Mouse (Mus musculus) adrenal gland (tissue): ENCODE measurements around the gene Uts2r.

Experiments used
- intact Hi-C: fragments of 180-260 bp; cut with DNase I; formaldehyde crosslinking; loops from one replicate; pipeline ENCODE4 v1.15.1; 2025
- long read RNA-seq, 2 experiments: library from polyadenylated mRNA; unstranded; transcript quantifications; one replicate each; pipeline ENCODE4 v2.0.0; 2020; ENCODE audit warnings: borderline replicate concordance in 1 of 2; ENCODE audit not compliant: insufficient replicate concordance in 1 of 2

The Uts2r gene
- long read RNA-seq, experiment 1 = 0 reads
- long read RNA-seq, experiment 2 = 0 reads

GRCm38 (mm10) chr11:121159971-121160370, at the start of gene Uts2r:
Gene Uts2r, plus strand, starts transcription at chr11:121160271.
- intact Hi-C loops = no loop called here

GRCm38 (mm10) chr11:121111051-121111450, 49.0 kb upstream of the Uts2r start:
- intact Hi-C loops = no loop called here

- intact Hi-C loops = no loop called here
Measured at GRCm38 (mm10) chr11:121111601-121112000, 48.5 kb upstream of the Uts2r start.

- intact Hi-C loops = no loop called here
Measured at GRCm38 (mm10) chr11:121112091-121112775, 47.8 kb upstream of the Uts2r start.

- intact Hi-C loops = no loop called here
Measured at GRCm38 (mm10) chr11:121118106-121118505, 42.0 kb upstream of the Uts2r start.

DNA sequence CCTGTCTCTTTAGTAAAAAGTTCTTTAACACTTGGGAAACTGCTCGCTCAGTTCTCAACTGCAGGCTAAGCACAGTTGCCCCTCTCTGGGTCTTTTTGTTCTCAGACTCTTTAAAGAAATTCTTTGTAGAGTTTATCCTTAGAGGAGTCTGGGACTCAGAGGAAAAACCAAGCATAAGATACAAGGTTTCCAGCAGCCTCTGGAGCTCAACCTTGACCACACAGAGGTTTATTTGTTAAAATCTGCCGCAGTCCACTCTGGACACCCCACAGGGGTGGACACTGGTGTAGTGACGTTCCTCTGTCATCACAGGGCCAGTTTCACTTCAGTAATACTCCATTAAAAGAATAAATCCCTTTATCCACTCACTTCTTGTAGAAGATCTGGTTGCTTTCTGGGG, 41.5 kb upstream of the Uts2r start, which contains the start of gene Tex19.2:
Tex19.2 (minus strand) TSS at position 101 of the 400 bp plus-strand sequence.
- intact Hi-C loops = no loop called here

DNA sequence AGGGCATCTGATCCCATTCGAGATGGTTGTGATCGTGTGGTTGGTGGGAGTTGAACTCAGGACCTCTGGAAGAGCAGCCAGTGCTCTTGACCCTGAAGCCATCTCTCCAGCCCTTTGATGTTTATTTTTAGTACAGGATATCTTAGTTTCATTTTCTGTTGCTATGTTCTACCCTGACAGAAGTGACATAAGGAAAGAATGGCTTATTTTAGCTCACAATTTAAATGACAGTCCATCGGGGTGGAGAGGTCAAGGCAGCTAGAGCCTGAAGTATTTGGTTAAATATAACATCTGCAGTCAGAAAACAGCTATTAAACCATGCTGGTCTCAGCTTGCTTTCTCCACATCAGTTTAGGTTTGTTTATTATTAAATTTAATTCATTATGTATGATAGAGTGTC, 38.9 kb upstream of the Uts2r start:
- intact Hi-C loops = no loop called here

DNA sequence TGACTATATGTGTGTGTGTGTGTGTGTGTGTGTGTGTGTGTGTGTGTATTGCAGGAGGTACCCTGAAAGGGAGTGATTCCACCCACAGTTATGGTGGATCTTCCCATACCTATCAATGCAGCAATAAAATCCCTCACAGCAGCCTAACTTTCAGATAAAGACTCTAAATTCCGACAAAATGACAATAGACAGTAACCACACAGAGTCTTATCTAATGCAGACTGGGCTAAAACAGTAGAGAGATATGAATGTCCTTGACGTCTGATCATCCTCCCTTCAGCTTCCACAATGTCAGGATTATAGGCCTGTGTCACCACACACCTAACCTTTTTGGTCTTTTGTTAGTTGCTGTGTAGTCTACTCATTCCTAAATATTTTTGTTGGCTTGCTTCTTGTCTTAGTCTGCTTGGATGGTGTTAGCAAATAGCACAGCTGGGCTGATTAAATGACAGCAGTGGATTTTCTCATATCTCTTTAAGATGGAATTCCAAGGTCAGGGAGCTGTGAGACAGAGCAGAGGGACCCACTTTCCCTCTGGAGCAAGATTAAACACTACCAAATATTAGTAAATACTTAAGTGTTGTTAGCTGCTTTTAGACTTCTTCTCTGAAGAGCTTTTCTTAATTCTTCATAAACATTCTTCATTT, 37.9 kb upstream of the Uts2r start:
- intact Hi-C loops = no loop called here

- intact Hi-C loops = no loop called here
Measured at GRCm38 (mm10) chr11:121123438-121123837, 36.6 kb upstream of the Uts2r start.

GRCm38 (mm10) chr11:121125522-121126172, 34.4 kb upstream of the Uts2r start:
- intact Hi-C loops = loop anchor here (5.0 kb wide), 2 partner anchors 58 to 108 kb away; no protein-coding TSS in a partner anchor

DNA sequence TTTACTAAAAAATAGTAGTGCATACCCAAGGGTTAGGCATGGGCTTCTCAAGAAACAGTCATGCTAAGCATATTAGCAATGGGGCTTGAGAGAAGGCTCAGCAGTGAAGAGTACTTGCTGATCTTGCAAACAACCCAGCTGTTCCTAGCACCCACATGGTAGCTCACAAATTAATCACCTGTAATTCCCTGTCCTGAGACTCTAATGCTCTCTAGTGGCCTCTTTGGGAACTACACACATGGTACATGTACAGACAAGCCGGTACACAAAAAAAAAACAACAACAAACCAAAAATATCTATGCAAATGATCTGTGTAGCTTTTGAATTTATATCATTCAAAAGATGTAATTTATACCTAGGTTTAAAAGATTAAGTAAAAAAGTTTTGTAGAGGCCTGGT, 33.7 kb upstream of the Uts2r start:
- intact Hi-C loops = loop anchor here (5.0 kb wide), 2 partner anchors 59 to 109 kb away; no protein-coding TSS in a partner anchor

DNA sequence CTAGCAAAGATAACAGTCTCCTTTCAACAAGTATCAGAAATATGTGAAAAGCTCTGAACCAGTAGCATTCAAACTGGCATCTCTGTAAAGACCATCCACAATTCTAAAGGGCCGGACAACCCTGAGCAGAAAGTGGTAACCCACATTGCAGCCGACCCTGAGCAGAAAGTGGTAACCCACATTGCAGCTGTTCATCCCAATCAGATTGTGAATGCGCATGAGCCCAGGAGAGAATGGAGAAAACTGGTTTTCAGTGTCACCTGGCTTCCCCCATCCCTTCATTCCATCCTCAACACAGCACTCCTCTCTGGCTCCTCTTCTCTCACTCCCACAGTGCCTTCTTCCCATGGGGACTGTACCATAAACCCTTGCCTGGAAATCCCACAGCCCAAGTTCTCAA, 32.6 kb upstream of the Uts2r start:
- intact Hi-C loops = loop anchor here (5.0 kb wide), 2 partner anchors 60 to 110 kb away; no protein-coding TSS in a partner anchor

GRCm38 (mm10) chr11:121129616-121130015, 30.5 kb upstream of the Uts2r start:
- intact Hi-C loops = loop anchor here (5.0 kb wide), 2 partner anchors 62 to 112 kb away; no protein-coding TSS in a partner anchor

- intact Hi-C loops = no loop called here
Measured at GRCm38 (mm10) chr11:121134600-121134999, 25.5 kb upstream of the Uts2r start.

- intact Hi-C loops = no loop called here
Measured at GRCm38 (mm10) chr11:121137682-121138081, 22.4 kb upstream of the Uts2r start.

- intact Hi-C loops = no loop called here
Measured at GRCm38 (mm10) chr11:121138732-121139131, 21.3 kb upstream of the Uts2r start.

DNA sequence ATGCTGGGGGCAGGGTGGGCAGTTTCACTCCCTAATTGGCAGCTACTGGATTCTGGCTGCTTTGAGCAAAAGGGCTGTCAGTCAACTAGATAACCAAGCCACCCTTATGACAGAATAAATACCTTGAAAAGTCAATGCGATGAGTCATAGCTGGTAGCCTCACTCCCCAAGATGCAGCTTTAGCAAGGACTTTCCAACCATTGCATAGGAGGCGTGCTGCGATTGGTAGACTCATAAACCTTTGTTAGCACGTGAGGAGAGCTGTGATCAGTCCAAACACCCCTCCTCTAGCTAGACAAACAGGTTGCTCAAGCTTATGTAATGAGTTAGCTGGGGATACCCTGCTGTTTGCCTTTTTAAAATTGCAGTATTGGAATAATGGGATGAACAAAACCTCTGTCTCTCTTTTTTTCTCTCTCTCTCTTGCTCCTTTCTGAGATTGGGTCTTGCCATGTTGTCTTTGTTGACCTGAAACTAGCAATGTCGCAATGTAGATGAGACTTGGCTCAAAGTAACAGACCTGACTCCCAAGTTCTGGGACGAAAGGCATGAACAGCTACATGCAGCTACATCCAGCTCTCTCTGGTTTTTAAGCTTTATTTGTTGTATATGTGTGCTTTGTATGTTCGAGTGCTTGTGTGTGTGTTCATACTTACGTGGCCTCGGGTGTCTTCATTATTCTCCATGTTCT, 16.6 kb upstream of the Uts2r start:
- intact Hi-C loops = no loop called here

- intact Hi-C loops = no loop called here
Measured at GRCm38 (mm10) chr11:121145865-121146264, 14.2 kb upstream of the Uts2r start, which contains the start of gene Tex19.1. Gene Tex19.1, plus strand, starts transcription at chr11:121146143.

DNA sequence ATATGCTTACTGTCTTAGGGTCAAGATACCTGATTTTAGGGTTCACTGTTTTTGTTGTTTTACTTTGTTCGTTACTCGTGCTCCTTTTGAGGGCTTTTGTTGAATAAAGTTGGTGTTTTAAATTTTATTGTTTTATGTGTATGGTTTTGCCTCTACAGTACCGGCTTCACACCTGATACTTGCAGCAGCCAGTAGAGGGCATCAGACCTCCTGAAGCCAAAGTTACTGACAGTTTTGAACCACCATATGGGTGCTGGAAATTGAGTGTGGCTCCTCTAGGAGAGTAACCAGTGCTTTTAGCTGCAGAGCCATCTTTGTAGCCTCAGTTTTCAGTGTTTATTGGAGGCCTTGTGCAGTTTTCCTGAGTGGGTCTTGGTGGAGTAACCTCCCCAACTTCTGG, 11.9 kb upstream of the Uts2r start:
- intact Hi-C loops = no loop called here

- intact Hi-C loops = no loop called here
Measured at GRCm38 (mm10) chr11:121154203-121154602, 5.9 kb upstream of the Uts2r start.

- intact Hi-C loops = no loop called here
Measured at GRCm38 (mm10) chr11:121156411-121156891, 3.6 kb upstream of the Uts2r start.
